Mouse (Mus musculus) liver, embryonic 11.5 days (tissue): ENCODE data around the gene Ikbke. TPM values are rescaled to one million over a fixed set of nuclear protein-coding genes. Genes with fewer than 3 reads are reported as not detected.

Experiments
- ATAC-seq: fragments of 200-750 bp; cut with Nextera tagmentation; replicated peaks from 2 replicates; pipeline ENCODE4 v1.8.0; 2017; ENCODE audit warnings: moderate number of reproducible peaks, mild to moderate bottlenecking, moderate TSS enrichment, moderate library complexity; ENCODE audit not compliant: low FRiP score
- DNase-seq: peaks from one replicate; pipeline ENCODE4 v3.0.0-alpha.2; 2017; ENCODE audit warnings: low spot score
- H3K27ac ChIP-seq: fragments of 300-500 bp; sonication (generic); 2 replicates; pipeline ENCODE4 v1.5.1; 2014; ENCODE audit warnings: mild to moderate bottlenecking, low read depth, low read length, control low read depth
- H3K27me3 ChIP-seq: fragments of 300-500 bp; sonication (generic); replicated peaks from 2 replicates; pipeline ENCODE4 v1.6.1; 2014; ENCODE audit warnings: low read length, mixed read lengths; ENCODE audit not compliant: control insufficient read depth, insufficient read depth
- H3K36me3 ChIP-seq: fragments of 300-500 bp; sonication (generic); 2 replicates; pipeline ENCODE4 v1.6.1; 2014; ENCODE audit warnings: mild to moderate bottlenecking, low read length, moderate library complexity, mixed read lengths; ENCODE audit not compliant: control insufficient read depth, insufficient read depth
- H3K4me1 ChIP-seq: fragments of 300-500 bp; sonication (generic); replicated peaks from 2 replicates; pipeline ENCODE4 v1.6.1; 2014; ENCODE audit warnings: low read length, mixed read lengths; ENCODE audit not compliant: control insufficient read depth, insufficient read depth
- H3K4me2 ChIP-seq: fragments of 300-500 bp; sonication (generic); 2 replicates; pipeline ENCODE4 v1.6.1; 2014; ENCODE audit warnings: mild to moderate bottlenecking, control low read depth, moderate library complexity
- H3K4me3 ChIP-seq: fragments of 300-500 bp; sonication (generic); 2 replicates; pipeline ENCODE4 v1.5.1; 2014; ENCODE audit warnings: low read depth, low read length, control low read depth
- H3K9ac ChIP-seq: fragments of 300-500 bp; sonication (generic); 2 replicates; pipeline ENCODE4 v1.6.1; 2014; ENCODE audit warnings: low read depth, low read length, control low read depth
- H3K9me3 ChIP-seq: fragments of 300-500 bp; sonication (generic); 2 replicates; pipeline ENCODE4 v1.6.1; 2016; ENCODE audit warnings: low read length, inconsistent platforms, mixed read lengths; ENCODE audit not compliant: control insufficient read depth
- WGBS: fragments of 180-500 bp; shearing (Covaris S2); extraction: QIAGEN DNeasy Blood & Tissue Kit; methylation state at CpG from one replicate; pipeline ENCODE4 v1.1.7; 2014; 5-methylcytosine and 5-hydroxymethylcytosine counted together
- polyA plus RNA-seq: library from polyadenylated mRNA; unstranded; fragments of >200 nt; fragmentation: Nextera tagmentation; extraction: Ambion mirVana; gene quantifications from 2 replicates; pipeline ENCODE4 v1.2.1, GENCODE M21; 2014

Gene Ikbke
- polyA plus RNA-seq, 1 experiment from 2014 or later: 3.9 TPM

DNA sequence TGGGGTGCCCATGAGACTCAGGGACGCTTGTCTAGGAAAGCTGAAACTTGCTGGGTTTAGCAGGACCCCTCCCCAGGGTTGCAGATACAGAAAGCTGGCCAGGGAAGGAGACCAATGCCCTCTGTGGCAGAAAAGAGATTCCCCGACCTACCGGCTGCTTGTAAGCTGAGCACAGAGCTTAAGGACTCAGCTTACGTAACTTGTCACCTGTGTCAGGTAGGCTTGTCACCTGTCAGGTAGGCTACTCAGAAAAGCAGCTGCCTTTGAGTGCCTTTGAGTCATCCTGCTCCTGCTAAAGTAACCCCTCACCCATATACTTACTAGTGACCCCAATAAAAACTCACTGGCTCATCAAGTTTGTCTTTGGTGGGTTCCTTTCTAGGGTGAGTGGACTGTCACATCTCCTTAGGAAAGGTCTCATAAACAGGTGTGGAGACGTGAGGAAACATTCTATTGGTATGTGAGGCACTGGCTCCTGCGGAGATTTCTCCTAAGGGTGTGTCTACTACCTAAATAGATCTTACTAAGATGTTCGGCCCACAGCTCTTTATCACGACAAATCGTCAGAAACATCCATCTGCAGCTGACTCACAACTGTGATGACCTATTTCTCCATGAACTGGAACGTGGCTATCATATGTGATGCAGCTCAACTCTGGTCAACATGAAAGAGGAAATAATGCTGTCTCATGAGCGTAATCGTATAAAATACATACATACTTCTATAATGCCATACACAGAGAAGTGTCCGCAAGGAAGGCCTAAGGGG is 57.4 kb downstream of the Ikbke start:
- Histone ChIP-seq H3K9ac (no peak overlapping the region), H3K27ac (no peak overlapping the region), H3K27me3 (no peaks in the 10 kb centered on the region), H3K9me3 (no peaks in the 10 kb centered on the region), H3K4me2 (no peak overlapping the region), H3K36me3 (no peaks in the 10 kb centered on the region), H3K4me1 (no peaks in the 10 kb centered on the region), H3K4me3 (no peak overlapping the region)
- DNase-seq (no peak), ATAC-seq (no peak)
- 74% methylated on average over 13 of the region's 13 CpGs for WGBS

DNA sequence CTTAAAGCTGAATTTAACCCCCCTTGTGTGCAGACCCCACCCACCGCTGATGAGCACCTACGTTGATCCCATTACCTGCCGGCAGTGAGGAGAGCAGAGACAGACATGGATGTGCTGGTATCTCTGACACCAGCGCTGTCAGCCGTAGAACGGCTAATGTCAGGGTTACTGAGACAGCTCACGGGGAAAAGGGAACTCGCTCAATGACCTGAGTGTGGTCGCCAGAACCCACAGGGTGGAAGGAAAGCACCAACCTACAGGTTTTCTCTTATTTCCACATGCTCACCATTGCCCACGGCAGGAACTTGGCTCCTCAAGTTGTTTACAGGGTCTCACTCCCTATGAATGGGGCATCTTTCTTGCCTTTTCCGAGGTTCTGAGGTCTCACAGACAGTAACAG is 60.5 kb downstream of the Ikbke start:
- 65% methylated on average over 11 of the region's 11 CpGs for WGBS

DNA sequence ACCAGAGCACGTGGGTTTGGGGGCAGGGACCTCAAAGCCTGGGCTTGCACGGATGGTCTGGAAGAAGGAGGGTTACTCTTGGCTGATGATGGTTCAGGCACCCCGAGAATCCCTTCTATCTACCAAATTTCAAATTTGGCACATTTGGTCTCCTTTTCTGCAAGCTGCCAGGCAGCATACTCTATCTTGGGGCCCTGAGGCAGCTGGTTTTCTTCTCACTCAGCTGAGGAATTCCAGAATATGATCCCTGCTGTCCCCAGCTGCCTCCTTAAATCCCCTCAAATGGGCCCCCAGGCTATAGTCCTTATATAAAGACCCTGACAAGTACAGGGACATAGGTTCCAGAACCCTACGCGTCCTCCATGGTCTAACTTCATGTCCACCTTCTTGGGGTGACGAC is 66.0 kb downstream of the Ikbke start:
- Histone ChIP-seq H3K4me1 (no peaks in the 10 kb centered on the region), H3K27me3 (no peaks in the 10 kb centered on the region), H3K36me3 (no peaks in the 10 kb centered on the region), H3K9ac (no peak overlapping the region), H3K4me2 (no peak overlapping the region), H3K27ac (no peak overlapping the region), H3K9me3 (no peaks in the 10 kb centered on the region), H3K4me3 (no peak overlapping the region)
- 68% methylated on average over 6 of the region's 6 CpGs for WGBS
- no peak for ATAC-seq
- no peak for DNase-seq

More for the DNA sequence above, 60.5 kb downstream of the Ikbke start:
- no peaks in the 10 kb centered on the region for H3K9me3 ChIP-seq
- no peaks in the 10 kb centered on the region for H3K4me1 ChIP-seq
- H3K9ac ChIP-seq: no peak overlapping the region
- no peak overlapping the region for H3K4me3 ChIP-seq
- no peaks in the 10 kb centered on the region for H3K36me3 ChIP-seq
- H3K4me2 ChIP-seq: no peak overlapping the region
- no peak for DNase-seq
- no peaks in the 10 kb centered on the region for H3K27me3 ChIP-seq
- ATAC-seq: no peak
- H3K27ac ChIP-seq: no peak overlapping the region

DNA sequence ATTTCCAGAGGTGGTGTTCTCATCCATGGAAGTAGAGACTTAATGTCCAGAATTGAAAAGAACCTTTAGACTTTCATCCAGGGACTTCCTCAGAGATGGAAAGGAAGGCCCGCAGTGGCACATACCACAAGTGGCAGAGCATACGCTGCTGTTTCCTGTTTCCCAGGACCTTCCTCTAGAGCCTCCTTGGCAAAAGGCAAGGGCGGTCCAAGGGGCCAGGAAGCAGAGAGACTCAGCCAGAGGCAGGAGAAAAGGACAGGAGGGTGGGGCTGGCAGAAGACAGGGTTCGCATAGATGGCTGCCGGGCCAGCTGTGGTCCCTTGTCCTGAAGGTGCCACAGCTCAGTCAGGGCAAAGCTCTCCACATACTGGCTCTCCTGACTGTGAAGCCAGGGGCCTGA is 66.5 kb downstream of the Ikbke start:
- Histone ChIP-seq H3K9me3 (no peaks in the 10 kb centered on the region), H3K4me1 (no peaks in the 10 kb centered on the region), H3K27ac (no peak overlapping the region), H3K4me3 (no peak overlapping the region), H3K36me3 (no peaks in the 10 kb centered on the region), H3K9ac (no peak overlapping the region), H3K4me2 (no peak overlapping the region), H3K27me3 (no peaks in the 10 kb centered on the region)
- WGBS: 52% methylated on average over 5 of the region's 5 CpGs
- ATAC-seq (no peak), DNase-seq (no peak)

DNA sequence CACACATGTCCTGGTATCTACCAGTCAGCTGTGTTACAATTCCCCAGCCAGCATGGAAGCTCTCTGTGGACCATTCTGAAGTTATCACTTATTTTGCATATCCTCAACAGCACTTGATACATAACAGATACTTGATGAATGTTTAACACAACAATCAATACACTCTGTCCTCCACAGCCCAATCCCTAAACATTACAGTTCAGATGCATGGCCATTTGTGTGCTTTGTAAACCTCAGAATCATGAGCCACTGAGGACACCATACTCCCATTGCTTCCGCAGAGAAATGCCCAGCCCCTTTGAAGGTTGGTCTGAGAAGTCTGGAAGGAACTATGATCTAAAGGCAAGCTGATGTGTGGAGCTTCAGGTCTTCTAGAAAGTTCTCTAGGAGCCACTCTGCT is 67.8 kb downstream of the Ikbke start:
- Histone ChIP-seq H3K4me2 (no peak overlapping the region), H3K9ac (no peak overlapping the region), H3K27ac (no peak overlapping the region), H3K4me3 (no peak overlapping the region), H3K27me3 (no peaks in the 10 kb centered on the region), H3K9me3 (no peaks in the 10 kb centered on the region), H3K4me1 (no peaks in the 10 kb centered on the region), H3K36me3 (no peaks in the 10 kb centered on the region)
- WGBS: 79% methylated on average over 1 of the region's 1 CpGs
- no peak for ATAC-seq
- DNase-seq: no peak

DNA sequence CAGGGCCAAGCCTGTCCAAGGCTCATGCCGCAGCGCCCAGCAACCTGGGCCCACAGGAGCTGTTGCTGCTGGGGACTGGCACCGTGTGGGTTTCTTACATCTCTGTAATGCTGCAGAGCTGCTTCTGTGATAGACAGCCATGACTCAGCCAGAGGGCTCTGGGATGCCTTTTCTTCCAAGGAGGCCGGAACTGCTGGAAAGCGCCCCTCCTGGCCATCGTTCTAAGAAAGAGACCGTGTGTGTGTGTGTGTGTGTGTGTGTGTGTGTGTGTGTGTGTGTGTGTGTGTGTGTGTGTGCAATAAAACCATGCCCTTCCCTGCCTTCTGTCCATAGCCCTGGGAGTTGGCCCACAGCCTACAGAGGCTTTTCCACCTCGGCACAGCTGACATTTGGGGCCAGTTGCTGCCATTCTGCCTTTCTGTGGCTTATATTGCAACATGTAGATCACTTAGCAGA is 69.4 kb downstream of the Ikbke start:
- Histone ChIP-seq H3K9ac (no peak overlapping the region), H3K9me3 (no peaks in the 10 kb centered on the region), H3K4me3 (no peak overlapping the region), H3K4me1 (no peaks in the 10 kb centered on the region), H3K4me2 (no peak overlapping the region), H3K27ac (no peak overlapping the region), H3K36me3 (no peaks in the 10 kb centered on the region), H3K27me3 (no peaks in the 10 kb centered on the region)
- DNase-seq (no peak), ATAC-seq (no peak)
- WGBS: 80% methylated on average over 8 of the region's 8 CpGs

DNA sequence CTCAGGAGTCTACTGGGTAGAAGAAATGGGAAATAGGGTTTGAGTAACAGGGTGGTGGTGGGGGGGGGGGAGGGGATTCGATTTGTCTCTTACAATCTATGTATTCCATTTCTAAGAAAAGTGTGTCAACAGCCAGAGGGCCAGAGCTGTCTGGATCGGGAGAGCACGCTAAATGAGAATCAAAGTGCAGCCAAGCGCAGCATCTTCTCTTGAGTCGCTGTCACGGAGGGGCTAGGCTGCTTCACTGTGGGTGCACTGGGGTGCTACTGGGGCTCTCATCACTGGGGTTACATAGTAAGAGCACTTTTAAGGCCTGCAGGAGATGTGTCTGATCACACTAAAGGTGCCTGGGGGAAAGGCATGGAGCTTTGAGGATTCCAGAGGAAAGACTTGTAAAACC is 70.6 kb downstream of the Ikbke start:
- Histone ChIP-seq H3K4me2 (no peak overlapping the region), H3K4me3 (no peak overlapping the region), H3K36me3 (no peaks in the 10 kb centered on the region), H3K27ac (no peak overlapping the region), H3K9ac (no peak overlapping the region), H3K9me3 (no peaks in the 10 kb centered on the region), H3K4me1 (no peaks in the 10 kb centered on the region), H3K27me3 (no peaks in the 10 kb centered on the region)
- ATAC-seq (no peak), DNase-seq (no peak)
- WGBS: 86% methylated on average over 6 of the region's 6 CpGs

DNA sequence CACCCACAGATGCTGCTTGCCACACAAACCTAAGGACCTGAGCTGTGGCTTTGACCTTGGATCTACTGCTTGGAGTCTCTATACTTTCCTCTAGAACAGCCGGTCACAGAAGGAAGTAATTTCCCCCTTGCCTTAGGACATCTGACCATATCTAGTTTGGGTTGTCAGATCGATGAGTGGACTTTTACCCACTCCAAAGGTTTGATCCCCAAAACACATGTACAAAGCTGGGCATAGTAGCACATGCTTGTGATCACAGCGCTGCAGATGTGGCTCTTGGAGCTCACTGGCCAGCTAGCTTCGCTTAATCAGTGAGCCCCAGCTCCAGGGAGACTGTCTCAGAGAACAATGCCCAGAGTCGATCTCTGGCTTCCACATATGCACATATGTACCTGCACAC is 71.3 kb downstream of the Ikbke start:
- no peaks in the 10 kb centered on the region for H3K4me1 ChIP-seq
- no peaks in the 10 kb centered on the region for H3K27me3 ChIP-seq
- 83% methylated on average over 5 of the region's 5 CpGs for WGBS
- no peak overlapping the region for H3K9ac ChIP-seq
- no peaks in the 10 kb centered on the region for H3K9me3 ChIP-seq
- H3K27ac ChIP-seq: no peak overlapping the region
- H3K4me2 ChIP-seq: no peak overlapping the region
- H3K36me3 ChIP-seq: no peaks in the 10 kb centered on the region
- DNase-seq (no peak), ATAC-seq (no peak)
- H3K4me3 ChIP-seq: no peak overlapping the region

DNA sequence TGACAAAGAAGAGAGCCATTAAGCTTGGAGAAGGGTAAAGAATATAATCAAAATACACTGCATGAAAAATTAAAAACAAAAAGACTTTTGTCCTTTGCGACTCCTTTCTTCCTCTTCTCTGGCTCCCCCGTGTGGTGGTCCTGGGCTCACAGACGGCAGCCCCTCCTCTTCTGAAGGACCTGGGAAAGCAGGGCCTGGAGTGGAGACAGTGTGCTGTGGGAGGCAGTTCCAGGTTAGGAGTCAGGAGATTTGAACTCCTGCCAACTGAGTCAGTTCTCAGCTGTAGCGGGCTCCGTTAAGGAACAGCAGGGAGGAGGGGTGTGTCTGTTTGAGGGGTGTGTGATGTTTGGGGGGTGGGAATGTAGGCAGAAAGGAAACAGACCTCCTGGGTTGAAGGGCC is 71.9 kb downstream of the Ikbke start:
- Histone ChIP-seq H3K27ac (no peak overlapping the region), H3K36me3 (no peaks in the 10 kb centered on the region), H3K4me3 (no peak overlapping the region), H3K4me1 (no peaks in the 10 kb centered on the region), H3K27me3 (no peaks in the 10 kb centered on the region), H3K4me2 (no peak overlapping the region), H3K9ac (no peak overlapping the region), H3K9me3 (no peaks in the 10 kb centered on the region)
- no peak for ATAC-seq
- WGBS: 11% methylated on average over 5 of the region's 5 CpGs
- DNase-seq: no peak
